Mouse (Mus musculus): ENCODE measurements around the gene Phf21a.

- TF ChIP-seq POLR2A (IDR thresholded peaks at IDR 0.05; ENCODE audit: borderline replicate concordance, control insufficient read depth, low read depth, low read length) (no peak), CTCF (IDR thresholded peaks at IDR 0.05; ENCODE audit: control insufficient read depth, insufficient read depth, low read length) (no peak)
Measured at GRCm38 (mm10) chr2:92353402-92353801, 260.5 kb downstream of the Phf21a start.

Measured in bone marrow, adult 2 months (tissue).